7 mouse cellular contexts compared by ENCODE assay signal in genomic region chr3:37348221-37349165, GRCm38 (mm10). TPM values are rescaled to one million over a fixed set of nuclear protein-coding genes. Genes with fewer than 3 reads are reported as not detected.
DNase-seq lines count a peak whose midpoint lies in the region; ATAC-seq and TF ChIP-seq lines count a peak whose summit lies in the region.

Gene Fgf2, plus strand, starts transcription at chr3:37348346.

- peak; percentile 77 for ATAC-seq in hindbrain, embryonic 14.5 days (ENCODE audit: low FRiP score)

- peaks cover 4% of the 10 kb centered on the region for H3K4me1 ChIP-seq in bone marrow macrophage, adult 2 months (ENCODE audit: control insufficient read depth, insufficient read depth, low read length)
- H3K4me1 ChIP-seq in hindbrain, embryonic 14.5 days (replicated peaks; ENCODE audit: control insufficient read depth, insufficient read depth, low read length): peaks cover 12% of the 10 kb centered on the region
- H3K4me1 ChIP-seq in limb, embryonic 10.5 days: peaks cover 21% of the 10 kb centered on the region

- H3K9me3 ChIP-seq in hindbrain, embryonic 14.5 days (ENCODE audit: control insufficient read depth, low read length): no peaks in the 10 kb centered on the region
- H3K9me3 ChIP-seq in limb, embryonic 10.5 days (replicated peaks): no peaks in the 10 kb centered on the region

- peak within 1 kb of the TSS; percentile 61 for H3K9ac ChIP-seq in hindbrain, embryonic 14.5 days

- H3K4me3 ChIP-seq in bone marrow macrophage, adult 2 months (ENCODE audit: insufficient read depth, low read length): peak within 1 kb of the TSS; percentile 53
- H3K4me3 ChIP-seq in hindbrain, embryonic 14.5 days (replicated peaks; ENCODE audit: low read length): peak within 1 kb of the TSS; percentile 70
- peak within 1 kb of the TSS; percentile 92 for H3K4me3 ChIP-seq in limb, embryonic 10.5 days
- peak within 1 kb of the TSS; percentile 17 for H3K4me3 ChIP-seq in myocyte

- peak within 1 kb of the TSS; percentile 100 for H3K4me2 ChIP-seq in hindbrain, embryonic 14.5 days (replicated peaks)
- H3K4me2 ChIP-seq in myocyte (ENCODE audit: low read depth): peak within 1 kb of the TSS; percentile 76

- H3ac ChIP-seq in myocyte (ENCODE audit: control insufficient read depth, insufficient read length): peak within 1 kb of the TSS; percentile 32

- no peaks in the 10 kb centered on the region for H3K36me3 ChIP-seq in hindbrain, embryonic 14.5 days (replicated peaks; ENCODE audit: control insufficient read depth, insufficient read depth)
- H3K36me3 ChIP-seq in limb, embryonic 10.5 days: no peaks in the 10 kb centered on the region
- no peaks in the 10 kb centered on the region for H3K36me3 ChIP-seq in myocyte (ENCODE audit: control insufficient read depth, insufficient read depth)

- peaks cover 26% of the 10 kb centered on the region for H3K27me3 ChIP-seq in hindbrain, embryonic 14.5 days (ENCODE audit: control insufficient read depth, insufficient read depth, low read length)
- peaks cover 58% of the 10 kb centered on the region for H3K27me3 ChIP-seq in limb, embryonic 10.5 days (ENCODE audit: low read depth, poor library complexity, severe bottlenecking)
- no peaks in the 10 kb centered on the region for H3K27me3 ChIP-seq in myocyte (ENCODE audit: control insufficient read depth, insufficient read depth, insufficient read length)

- 1% methylated on average over 65 of the region's 75 CpGs for WGBS in hindbrain, embryonic 14.5 days
- under 1% methylated on average over 66 of the region's 75 CpGs for WGBS in limb, embryonic 10.5 days

- no peak for TF ChIP-seq CTCF in bone marrow macrophage, adult 2 months (IDR thresholded peaks at IDR 0.05; ENCODE audit: low read depth, low read length)

- TF ChIP-seq POLR2A in bone marrow macrophage, adult 2 months (IDR thresholded peaks at IDR 0.05; ENCODE audit: borderline replicate concordance, low read depth, low read length): no peak
- no peak for TF ChIP-seq POLR2A in myocyte (IDR thresholded peaks at IDR 0.05; ENCODE audit: insufficient read length, low read depth)

- no peaks in the 10 kb centered on the region for H3K79me2 ChIP-seq in myocyte (ENCODE audit: control insufficient read depth, insufficient read depth)

- no peak within 1 kb of the TSS for H3K27ac ChIP-seq in bone marrow macrophage, adult 2 months (ENCODE audit: insufficient read depth, low read depth, low read length)
- no peak within 1 kb of the TSS for H3K27ac ChIP-seq in hindbrain, embryonic 14.5 days
- H3K27ac ChIP-seq in limb, embryonic 10.5 days: peak within 1 kb of the TSS; percentile 90

- DNase-seq in NIH3T3 (ENCODE audit: low read depth): peak; percentile 83
- peak; percentile 41 to 48 for DNase-seq in gastrocnemius, adult 8-10 months (ENCODE audit: low spot score in 2 of 2)
- peak; percentile 34 for DNase-seq in hindbrain, embryonic 14.5 days (ENCODE audit: low spot score)
- peak; percentile 68 for DNase-seq in limb, embryonic 10.5 days (ENCODE audit: low spot score)
- DNase-seq in thymus, postnatal 0 days (ENCODE audit: low spot score): peak; percentile 15

TF ChIP-seq in myocyte, 11 proteins besides CTCF, POLR2A, EP300 and RAD21:
- TF ChIP-seq TCF12 (IDR thresholded peaks at IDR 0.05; ENCODE audit: insufficient read depth, poor library complexity, severe bottlenecking) (no peak), SRF (IDR thresholded peaks at IDR 0.05; ENCODE audit: control insufficient read depth, insufficient read length, low read depth) (no peak), MAX (IDR thresholded peaks at IDR 0.05; ENCODE audit: low read depth) (no peak), CEBPB (IDR thresholded peaks at IDR 0.05; ENCODE audit: insufficient read depth, poor library complexity, severe bottlenecking) (no peak), MYOG (IDR thresholded peaks at IDR 0.05; ENCODE audit: control insufficient read depth in 1 of 3, insufficient read depth in 1 of 3, insufficient read length in 2 of 3, low read depth in 2 of 3) (no peak), POLR2AphosphoS2 (IDR thresholded peaks at IDR 0.05; ENCODE audit: insufficient read length, low read depth) (no peak), MYOD1 (IDR thresholded peaks at IDR 0.05; ENCODE audit: control insufficient read depth in 1 of 3, insufficient read length in 2 of 3, low read depth in 2 of 3) (no peak), USF1 (IDR thresholded peaks at IDR 0.05; ENCODE audit: low read depth) (no peak), REST (IDR thresholded peaks at IDR 0.05; ENCODE audit: insufficient read depth, insufficient read length) (no peak), E2F4 (IDR thresholded peaks at IDR 0.05; ENCODE audit: insufficient read depth) (no peak), TCF3 (IDR thresholded peaks at IDR 0.05; ENCODE audit: insufficient read length, low read depth) (no peak)
TF ChIP-seq in myocyte: peak in this region for 0.

RNA-seq across cellular contexts. Expression of gene Fgf2, which starts in this region (rescaled TPM):
- 0.12 TPM in 1 of 2 replicates, not detected in the other for polyA plus RNA-seq in bone marrow macrophage, adult 2 months (2012; ENCODE audit: insufficient read depth, insufficient read length, missing spikeins)
- total RNA-seq in gastrocnemius, adult 8-10 months (2022): 10 to 100 TPM in 1 of 4 experiments, 1 to 10 TPM in 3; 5.9 to 11.5 (median 7.3) TPM
- 1.1 and 1.5 TPM in 2 replicates for polyA plus RNA-seq in hindbrain, embryonic 14.5 days (2014; fragmentation: Nextera tagmentation; extraction: Ambion mirVana)
- polyA plus RNA-seq in limb, embryonic 10.5 days (2016; fragmentation: Nextera tagmentation; extraction: Ambion mirVana): 0.64 and 0.98 TPM in 2 replicates
- 0.65 TPM for polyA plus RNA-seq in myocyte (2012; fragmentation: generic; extraction: Trizol)
- polyA plus RNA-seq in thymus, postnatal 0 days (2015; fragmentation: Nextera tagmentation; extraction: Ambion mirVana): 0.22 and 1.1 TPM in 2 replicates

Comparison
In these comparisons a context has a peak if more than half of its experiments do, and no peak if none do; other contexts are left out.
1. Peak in DNase-seq, H3K4me3 ChIP-seq and H3K27ac ChIP-seq in limb, embryonic 10.5 days; RNA of the gene not detected or under 1 TPM.
2. DNase-seq: peak in every context shown above with its lines; median percentile 83 in NIH3T3; 68 in limb, embryonic 10.5 days; 44 in gastrocnemius, adult 8-10 months; 34 in hindbrain, embryonic 14.5 days; 15 in thymus, postnatal 0 days.
3. H3K4me3 ChIP-seq: peak in every context shown above with its lines; median percentile 92 in limb, embryonic 10.5 days; 70 in hindbrain, embryonic 14.5 days; 53 in bone marrow macrophage, adult 2 months; 17 in myocyte.